Mouse (Mus musculus): ENCODE data around the gene Ube2v1. TPM values are rescaled to one million over a fixed set of nuclear protein-coding genes. Genes with fewer than 3 reads are reported as not detected.

Ube2v1 gene
- polyA plus RNA-seq, 1 experiment from 2014 or later: 234 TPM

DNA sequence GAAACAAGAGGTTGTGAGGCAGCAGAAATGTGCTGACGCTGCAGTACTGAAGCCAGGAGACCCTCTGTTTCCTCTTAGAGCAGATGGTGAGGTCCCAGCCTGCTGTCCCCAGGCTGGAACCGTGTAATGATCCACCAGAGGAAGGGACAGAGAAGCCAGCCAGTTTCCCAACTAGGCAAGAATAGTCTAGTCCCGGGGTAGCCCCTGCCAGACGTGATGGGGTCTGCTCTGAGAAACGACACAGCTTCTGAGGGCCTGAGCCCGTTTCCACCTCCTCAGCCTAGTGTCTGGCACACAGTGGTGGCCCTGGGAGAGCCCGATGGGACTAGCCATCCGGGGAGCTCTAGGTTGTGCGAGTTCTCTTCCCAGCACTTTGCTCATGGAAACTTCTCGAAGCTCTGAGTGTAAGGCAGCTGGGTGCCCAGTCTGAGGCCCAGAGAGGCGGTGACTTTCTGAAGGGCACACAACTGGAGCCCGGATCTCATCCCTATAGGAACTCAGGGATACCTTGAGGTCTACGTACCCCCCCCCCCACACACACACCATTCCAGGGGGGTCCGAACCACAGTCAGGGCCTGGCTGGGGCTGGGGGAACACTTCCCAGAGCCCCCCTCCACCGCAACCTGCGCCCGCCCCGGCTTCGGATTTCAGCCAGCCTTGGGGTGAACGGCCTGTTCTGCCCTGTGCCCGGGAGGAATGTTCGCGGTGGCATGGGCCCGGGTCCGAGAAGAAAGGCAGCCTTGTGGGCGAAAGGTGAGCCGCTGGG lies 35.0 kb downstream of the Ube2v1 start:
- Histone ChIP-seq H3K27me3 (ENCODE audit: control insufficient read depth, insufficient read depth, low read length) (no peaks in the 10 kb centered on the region), H3K9ac (ENCODE audit: low read length) (peak overlapping the region; percentile 48), H3K27ac (replicated peaks) (peak overlapping the region; percentile 82), H3K4me1 (replicated peaks; ENCODE audit: control insufficient read depth, insufficient read depth) (0 out of 2 replicates have a peak, but pooled peaks cover 4% of the 10 kb centered on the region), H3K36me3 (ENCODE audit: control insufficient read depth, insufficient read depth, low read length) (no peaks in the 10 kb centered on the region), H3K9me3 (ENCODE audit: control insufficient read depth, low read length) (no peaks in the 10 kb centered on the region), H3K4me2 (replicated peaks; ENCODE audit: low read depth) (peak overlapping the region; percentile 44), H3K4me3 (ENCODE audit: low read depth, low read length) (peak overlapping the region; percentile 12; the same call in 1 of the 2 replicates)
- DNase-seq (ENCODE audit: low spot score): no peak
- WGBS: 32% methylated on average over 23 of the region's 27 CpGs
- no peak for TF ChIP-seq CTCF (IDR thresholded peaks at IDR 0.05; ENCODE audit: low read depth)
- 0 out of 2 replicates have a peak, but pooled peaks have one; percentile 3 for ATAC-seq (ENCODE audit: low FRiP score, low TSS enrichment)

DNA sequence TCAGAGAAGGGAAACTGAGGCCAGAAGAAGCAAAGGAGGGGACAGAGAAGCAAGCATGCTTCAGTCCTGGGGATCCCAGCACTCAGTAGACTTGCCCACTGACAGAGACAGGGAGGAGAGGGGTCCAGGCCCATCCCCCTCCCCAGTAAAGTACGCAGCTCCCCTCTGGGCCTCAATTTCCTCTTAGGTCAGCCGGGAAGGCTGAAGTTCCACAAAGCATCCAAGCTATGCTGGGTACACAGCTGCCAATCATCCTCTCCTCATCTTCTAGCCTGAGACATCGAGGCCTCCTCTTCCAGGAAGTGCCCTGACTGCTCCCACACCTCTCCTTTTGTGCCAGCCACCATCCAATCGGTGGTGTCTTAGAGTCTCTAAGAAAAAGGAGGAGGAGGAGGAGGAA lies 35.6 kb downstream of the Ube2v1 start:
- Histone ChIP-seq H3K36me3 (ENCODE audit: control insufficient read depth, insufficient read depth, low read length) (no peaks in the 10 kb centered on the region), H3K4me1 (replicated peaks; ENCODE audit: control insufficient read depth, insufficient read depth) (0 out of 2 replicates have a peak, but pooled peaks cover 4% of the 10 kb centered on the region), H3K9me3 (ENCODE audit: control insufficient read depth, low read length) (no peaks in the 10 kb centered on the region), H3K27ac (replicated peaks) (peak overlapping the region; percentile 86), H3K4me2 (replicated peaks; ENCODE audit: low read depth) (no peak overlapping the region), H3K9ac (ENCODE audit: low read length) (0 out of 2 replicates have a peak overlapping the region, but pooled peaks have one; percentile 53), H3K27me3 (ENCODE audit: control insufficient read depth, insufficient read depth, low read length) (no peaks in the 10 kb centered on the region), H3K4me3 (ENCODE audit: low read depth, low read length) (no peak overlapping the region)
- ATAC-seq (ENCODE audit: low FRiP score, low TSS enrichment) (no peak), DNase-seq (ENCODE audit: low spot score) (no peak)
- TF ChIP-seq EP300 (optimal IDR thresholded peaks at IDR 0.05) (no peak), CTCF (IDR thresholded peaks at IDR 0.05; ENCODE audit: low read depth) (no peak)
- 37% methylated on average over 3 of the region's 4 CpGs for WGBS

DNA sequence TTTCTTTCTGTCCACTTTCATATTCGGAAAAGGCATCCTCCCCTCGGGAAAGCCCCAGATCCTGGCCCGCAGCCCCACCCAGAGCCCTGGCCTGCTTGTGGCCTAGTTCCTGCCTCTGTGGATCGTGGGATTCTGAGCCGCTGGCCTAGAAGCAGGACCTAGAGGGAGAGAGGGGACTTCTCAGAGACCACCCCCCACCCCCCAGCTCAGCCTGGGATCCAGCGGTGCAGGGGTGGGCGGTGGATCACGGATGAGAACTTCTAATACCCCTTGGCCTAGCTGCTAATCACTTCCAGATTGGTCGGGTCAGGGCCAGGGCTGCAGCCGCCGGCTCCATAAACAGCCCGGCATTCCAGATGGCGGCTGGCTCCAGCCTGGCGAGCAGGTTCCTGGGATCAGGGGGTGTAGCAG lies 36.1 kb downstream of the Ube2v1 start:
- no peak for TF ChIP-seq EP300 (optimal IDR thresholded peaks at IDR 0.05)
- no peak for TF ChIP-seq CTCF (IDR thresholded peaks at IDR 0.05; ENCODE audit: low read depth)
- H3K27me3 ChIP-seq (ENCODE audit: control insufficient read depth, insufficient read depth, low read length): no peaks in the 10 kb centered on the region
- peak overlapping the region; percentile 86 for H3K27ac ChIP-seq (replicated peaks)
- peak; percentile 16; the same call in 1 of the 2 replicates for ATAC-seq (ENCODE audit: low FRiP score, low TSS enrichment)
- no peak overlapping the region for H3K4me3 ChIP-seq (ENCODE audit: low read depth, low read length)
- H3K36me3 ChIP-seq (ENCODE audit: control insufficient read depth, insufficient read depth, low read length): no peaks in the 10 kb centered on the region
- no peaks in the 10 kb centered on the region for H3K9me3 ChIP-seq (ENCODE audit: control insufficient read depth, low read length)
- peak overlapping the region; percentile 53 for H3K9ac ChIP-seq (ENCODE audit: low read length)
- 32% methylated on average over 14 of the region's 14 CpGs for WGBS
- 0 out of 2 replicates have a peak, but pooled peaks cover 4% of the 10 kb centered on the region for H3K4me1 ChIP-seq (replicated peaks; ENCODE audit: control insufficient read depth, insufficient read depth)
- no peak overlapping the region for H3K4me2 ChIP-seq (replicated peaks; ENCODE audit: low read depth)
- DNase-seq (ENCODE audit: low spot score): no peak

DNA sequence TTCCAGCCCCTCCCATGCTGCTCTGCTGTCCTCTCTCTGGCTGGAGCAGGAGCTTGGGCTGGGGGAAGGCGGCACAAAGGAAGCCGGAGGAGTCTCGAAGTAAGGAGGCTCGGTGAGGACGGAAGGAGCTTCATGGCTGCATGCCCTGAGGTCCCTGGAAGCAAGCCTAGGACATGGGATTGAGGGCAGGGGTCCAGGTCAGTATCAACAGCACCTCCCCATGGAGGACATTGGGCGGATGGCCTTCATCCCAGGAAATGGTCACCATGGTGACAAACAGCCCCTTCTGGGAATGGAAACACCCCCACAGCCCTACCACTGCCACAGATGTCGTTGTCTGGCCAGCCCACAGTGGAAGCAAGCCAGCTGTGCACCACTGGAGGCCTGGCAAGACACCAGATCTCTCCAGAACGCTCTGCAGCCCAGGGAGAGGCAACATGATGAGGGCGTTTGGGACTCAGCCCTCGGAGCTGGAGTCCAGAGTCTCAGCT lies 37.4 kb downstream of the Ube2v1 start:
- Histone ChIP-seq H3K36me3 (ENCODE audit: control insufficient read depth, insufficient read depth, low read length) (no peaks in the 10 kb centered on the region), H3K9ac (ENCODE audit: low read length) (no peak overlapping the region), H3K9me3 (ENCODE audit: control insufficient read depth, low read length) (no peaks in the 10 kb centered on the region), H3K4me3 (ENCODE audit: low read depth, low read length) (no peak overlapping the region), H3K27ac (replicated peaks) (peak overlapping the region; percentile 86), H3K4me2 (replicated peaks; ENCODE audit: low read depth) (no peak overlapping the region), H3K4me1 (replicated peaks; ENCODE audit: control insufficient read depth, insufficient read depth) (0 out of 2 replicates have a peak, but pooled peaks cover 7% of the 10 kb centered on the region), H3K27me3 (ENCODE audit: control insufficient read depth, insufficient read depth, low read length) (no peaks in the 10 kb centered on the region)
- no peak for TF ChIP-seq EP300 (optimal IDR thresholded peaks at IDR 0.05)
- peak; percentile 59 for TF ChIP-seq CTCF (IDR thresholded peaks at IDR 0.05; ENCODE audit: low read depth)
- DNase-seq (ENCODE audit: low spot score) (peak; percentile 58), ATAC-seq (ENCODE audit: low FRiP score, low TSS enrichment) (peak; percentile 59; the same call in 1 of the 2 replicates)
- 28% methylated on average over 10 of the region's 10 CpGs for WGBS

DNA sequence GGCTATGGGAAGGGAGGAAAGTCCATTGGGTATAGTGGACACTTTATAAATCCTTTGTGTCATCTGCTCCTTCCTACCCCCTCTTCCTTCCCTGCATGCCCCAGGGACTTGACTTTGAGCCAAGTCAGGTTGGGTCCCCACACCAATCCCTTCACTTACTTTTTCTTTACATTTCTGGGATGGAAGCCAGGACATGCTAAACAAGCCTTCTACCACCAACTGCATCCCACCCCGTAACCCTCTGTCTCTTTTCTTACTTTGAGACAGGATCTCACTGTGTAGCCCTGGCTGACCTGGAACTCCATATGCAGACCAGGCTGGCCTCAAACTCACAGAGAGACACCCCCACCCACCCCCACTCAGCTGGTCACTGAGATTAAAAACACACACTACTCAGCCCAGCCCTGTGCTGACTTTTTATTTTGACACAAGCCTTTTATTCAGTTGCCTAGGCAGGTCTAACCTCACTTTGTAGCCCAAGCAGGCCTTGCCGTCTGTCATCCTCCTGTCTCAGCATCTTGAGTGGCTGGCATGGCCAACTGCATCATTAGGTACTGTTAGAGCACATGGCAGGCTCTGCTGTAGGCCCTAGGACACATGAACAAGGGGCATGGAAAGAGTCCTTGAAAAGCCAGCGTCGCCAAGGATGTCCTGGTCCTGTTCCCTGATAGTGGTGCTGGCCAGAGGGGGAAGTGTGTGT lies 38.2 kb downstream of the Ube2v1 start:
- TF ChIP-seq EP300 (optimal IDR thresholded peaks at IDR 0.05) (no peak), CTCF (IDR thresholded peaks at IDR 0.05; ENCODE audit: low read depth) (no peak)
- H3K36me3 ChIP-seq (ENCODE audit: control insufficient read depth, insufficient read depth, low read length): no peaks in the 10 kb centered on the region
- H3K27me3 ChIP-seq (ENCODE audit: control insufficient read depth, insufficient read depth, low read length): no peaks in the 10 kb centered on the region
- WGBS: 72% methylated on average over 4 of the region's 4 CpGs
- ATAC-seq (ENCODE audit: low FRiP score, low TSS enrichment): no peak
- H3K9me3 ChIP-seq (ENCODE audit: control insufficient read depth, low read length): no peaks in the 10 kb centered on the region
- no peak overlapping the region for H3K9ac ChIP-seq (ENCODE audit: low read length)
- peak overlapping the region; percentile 86 for H3K27ac ChIP-seq (replicated peaks)
- DNase-seq (ENCODE audit: low spot score): no peak
- no peak overlapping the region for H3K4me3 ChIP-seq (ENCODE audit: low read depth, low read length)
- H3K4me1 ChIP-seq (replicated peaks; ENCODE audit: control insufficient read depth, insufficient read depth): 0 out of 2 replicates have a peak, but pooled peaks cover 7% of the 10 kb centered on the region
- no peak overlapping the region for H3K4me2 ChIP-seq (replicated peaks; ENCODE audit: low read depth)

All from stomach, postnatal 0 days (tissue).